Mouse (Mus musculus) brain, embryonic 14.5 days (tissue): ENCODE measurements around the gene Dync1h1.

Source experiments
- CTCF ChIP-seq: fragments of 200-500 bp; IDR thresholded peaks from 2 replicates; pipeline ENCODE4 v1.5.1; 2012; ENCODE audit warnings: inconsistent platforms, mild to moderate bottlenecking, moderate library complexity, borderline replicate concordance; ENCODE audit not compliant: insufficient read depth, insufficient read length; ENCODE audit errors: extremely low read depth
- POLR2A ChIP-seq: fragments of 200-500 bp; IDR thresholded peaks from 2 replicates; pipeline ENCODE4 v1.6.1; 2012; ENCODE audit warnings: mild to moderate bottlenecking, inconsistent platforms, borderline replicate concordance; ENCODE audit not compliant: poor library complexity, insufficient read depth, insufficient read length, severe bottlenecking; ENCODE audit errors: extremely low read depth

- TF ChIP-seq POLR2A (no peak), CTCF (no peak)
Measured at GRCm38 (mm10) chr12:110698523-110699170, 97.4 kb downstream of the Dync1h1 start.
